Mouse (Mus musculus): Measurements from ENCODE around the gene Cacna2d4. TPM values are rescaled to one million over a fixed set of nuclear protein-coding genes. Genes with fewer than 3 reads are reported as not detected.

Cacna2d4 gene
- polyA plus RNA-seq, 1 experiment from 2014 or later, result 1.2 TPM

- Histone ChIP-seq H3K4me1 (ENCODE audit: control insufficient read depth, insufficient read depth, low read depth, low read length) (peaks cover 22% of the 10 kb centered on the region), H3K4me2 (ENCODE audit: low read length) (no peak overlapping the region), H3K27me3 (replicated peaks; ENCODE audit: control insufficient read depth, insufficient read depth, low read length) (no peaks in the 10 kb centered on the region), H3K9me3 (ENCODE audit: control insufficient read depth, low read length) (no peaks in the 10 kb centered on the region), H3K4me3 (ENCODE audit: low read length) (no peak overlapping the region), H3K9ac (ENCODE audit: low read depth, low read length) (no peak overlapping the region), H3K27ac (ENCODE audit: low read depth, low read length) (peak overlapping the region; percentile 67; the same call in 1 of the 2 replicates), H3K36me3 (ENCODE audit: control insufficient read depth, insufficient read depth, low read length) (0 out of 2 replicates have a peak, but pooled peaks cover 3% of the 10 kb centered on the region)
- 74% methylated on average over 3 of the region's 3 CpGs for WGBS
- peak; percentile 22; the same call in 1 of the 2 replicates for ATAC-seq
Measured at GRCm38 (mm10) chr6:119313096-119313495, 76.8 kb downstream of the Cacna2d4 start.

DNA sequence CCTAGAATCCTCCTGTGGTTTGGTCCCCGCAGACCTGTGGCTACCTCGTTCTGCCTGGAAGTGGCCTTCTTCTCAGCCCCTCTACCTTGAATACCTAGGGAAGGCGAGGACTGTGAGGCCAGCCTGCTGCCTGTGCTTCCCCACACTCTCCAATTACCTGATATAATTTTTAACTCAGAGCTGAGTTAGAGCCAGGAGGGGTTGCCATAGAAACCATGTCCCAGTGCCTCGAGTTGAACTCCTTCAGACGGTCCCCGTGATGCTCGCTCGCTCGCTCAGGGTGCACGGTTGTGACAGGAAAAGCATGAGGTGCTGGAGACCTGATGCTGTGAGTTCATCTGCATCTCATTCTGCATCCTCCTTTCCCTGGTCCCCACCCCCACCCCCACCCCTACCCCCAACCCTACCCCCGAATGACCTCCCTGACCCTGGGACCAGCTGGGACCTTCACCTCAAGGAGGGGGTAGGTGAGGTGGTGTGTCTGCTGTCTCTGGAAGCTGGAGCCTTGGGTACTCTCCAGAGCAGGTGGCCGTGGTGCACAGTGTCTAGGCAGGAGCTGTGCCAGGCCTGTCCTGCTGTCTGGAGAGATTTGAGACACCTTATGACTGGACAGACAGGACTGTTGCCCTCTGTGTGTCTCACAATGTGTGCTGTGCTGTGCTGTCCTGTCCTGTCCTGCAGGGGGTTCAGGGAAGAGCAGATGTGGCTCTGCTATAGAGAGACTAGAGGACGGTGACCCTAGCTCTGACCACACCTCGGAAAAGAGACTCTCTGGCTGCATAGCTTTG lies 77.5 kb downstream of the Cacna2d4 start:
- no peaks in the 10 kb centered on the region for H3K9me3 ChIP-seq (ENCODE audit: control insufficient read depth, low read length)
- H3K27me3 ChIP-seq (replicated peaks; ENCODE audit: control insufficient read depth, insufficient read depth, low read length), result no peaks in the 10 kb centered on the region
- peak; percentile 79 for ATAC-seq
- 0 out of 2 replicates have a peak, but pooled peaks cover 3% of the 10 kb centered on the region for H3K36me3 ChIP-seq (ENCODE audit: control insufficient read depth, insufficient read depth, low read length)
- H3K27ac ChIP-seq (ENCODE audit: low read depth, low read length), result peak overlapping the region; percentile 67; the same call in 1 of the 2 replicates
- no peak overlapping the region for H3K4me2 ChIP-seq (ENCODE audit: low read length)
- H3K4me1 ChIP-seq (ENCODE audit: control insufficient read depth, insufficient read depth, low read depth, low read length), result peaks cover 22% of the 10 kb centered on the region
- 40% methylated on average over 14 of the region's 14 CpGs for WGBS
- no peak overlapping the region for H3K4me3 ChIP-seq (ENCODE audit: low read length)
- 0 out of 2 replicates have a peak overlapping the region, but pooled peaks have one; percentile 10 for H3K9ac ChIP-seq (ENCODE audit: low read depth, low read length)

GRCm38 (mm10) chr6:119314751-119315476 lies 78.6 kb downstream of the Cacna2d4 start:
- no peak for ATAC-seq
- Histone ChIP-seq H3K9me3 (ENCODE audit: control insufficient read depth, low read length) (no peaks in the 10 kb centered on the region), H3K9ac (ENCODE audit: low read depth, low read length) (peak overlapping the region; percentile 4; the same call in 1 of the 2 replicates), H3K4me2 (ENCODE audit: low read length) (no peak overlapping the region), H3K4me3 (ENCODE audit: low read length) (no peak overlapping the region), H3K4me1 (ENCODE audit: control insufficient read depth, insufficient read depth, low read depth, low read length) (peaks cover 22% of the 10 kb centered on the region), H3K36me3 (ENCODE audit: control insufficient read depth, insufficient read depth, low read length) (0 out of 2 replicates have a peak, but pooled peaks cover 3% of the 10 kb centered on the region), H3K27ac (ENCODE audit: low read depth, low read length) (no peak overlapping the region), H3K27me3 (replicated peaks; ENCODE audit: control insufficient read depth, insufficient read depth, low read length) (no peaks in the 10 kb centered on the region)
- 54% methylated on average over 7 of the region's 7 CpGs for WGBS

- no peak overlapping the region for H3K9ac ChIP-seq (ENCODE audit: low read depth, low read length)
- peak; percentile 84 for ATAC-seq
- H3K9me3 ChIP-seq (ENCODE audit: control insufficient read depth, low read length), result no peaks in the 10 kb centered on the region
- 0 out of 2 replicates have a peak, but pooled peaks cover 3% of the 10 kb centered on the region for H3K36me3 ChIP-seq (ENCODE audit: control insufficient read depth, insufficient read depth, low read length)
- H3K4me3 ChIP-seq (ENCODE audit: low read length), result no peak overlapping the region
- H3K27me3 ChIP-seq (replicated peaks; ENCODE audit: control insufficient read depth, insufficient read depth, low read length), result no peaks in the 10 kb centered on the region; the same call in 1 of the 2 replicates
- no peak overlapping the region for H3K4me2 ChIP-seq (ENCODE audit: low read length)
- 30% methylated on average over 9 of the region's 9 CpGs for WGBS
- H3K27ac ChIP-seq (ENCODE audit: low read depth, low read length), result no peak overlapping the region
- peaks cover 15% of the 10 kb centered on the region for H3K4me1 ChIP-seq (ENCODE audit: control insufficient read depth, insufficient read depth, low read depth, low read length)
Measured at GRCm38 (mm10) chr6:119318732-119319131, 82.4 kb downstream of the Cacna2d4 start.

GRCm38 (mm10) chr6:119319358-119319757 lies 83.0 kb downstream of the Cacna2d4 start:
- Histone ChIP-seq H3K9ac (ENCODE audit: low read depth, low read length) (no peak overlapping the region), H3K27me3 (replicated peaks; ENCODE audit: control insufficient read depth, insufficient read depth, low read length) (no peaks in the 10 kb centered on the region; the same call in 1 of the 2 replicates), H3K4me1 (ENCODE audit: control insufficient read depth, insufficient read depth, low read depth, low read length) (peaks cover 8% of the 10 kb centered on the region), H3K4me3 (ENCODE audit: low read length) (no peak overlapping the region), H3K27ac (ENCODE audit: low read depth, low read length) (no peak overlapping the region), H3K36me3 (ENCODE audit: control insufficient read depth, insufficient read depth, low read length) (0 out of 2 replicates have a peak, but pooled peaks cover 3% of the 10 kb centered on the region), H3K4me2 (ENCODE audit: low read length) (no peak overlapping the region), H3K9me3 (ENCODE audit: control insufficient read depth, low read length) (no peaks in the 10 kb centered on the region)
- WGBS, result 78% methylated on average over 2 of the region's 2 CpGs
- no peak for ATAC-seq

- no peak for ATAC-seq
- Histone ChIP-seq H3K4me3 (ENCODE audit: low read length) (no peak overlapping the region), H3K4me1 (ENCODE audit: control insufficient read depth, insufficient read depth, low read depth, low read length) (no peaks in the 10 kb centered on the region), H3K9ac (ENCODE audit: low read depth, low read length) (no peak overlapping the region), H3K27me3 (replicated peaks; ENCODE audit: control insufficient read depth, insufficient read depth, low read length) (no peaks in the 10 kb centered on the region; the same call in 1 of the 2 replicates), H3K4me2 (ENCODE audit: low read length) (no peak overlapping the region), H3K27ac (ENCODE audit: low read depth, low read length) (no peak overlapping the region), H3K36me3 (ENCODE audit: control insufficient read depth, insufficient read depth, low read length) (0 out of 2 replicates have a peak, but pooled peaks cover 3% of the 10 kb centered on the region), H3K9me3 (ENCODE audit: control insufficient read depth, low read length) (no peaks in the 10 kb centered on the region)
- 49% methylated on average over 16 of the region's 16 CpGs for WGBS
Measured at GRCm38 (mm10) chr6:119320481-119320880, 84.2 kb downstream of the Cacna2d4 start.

DNA sequence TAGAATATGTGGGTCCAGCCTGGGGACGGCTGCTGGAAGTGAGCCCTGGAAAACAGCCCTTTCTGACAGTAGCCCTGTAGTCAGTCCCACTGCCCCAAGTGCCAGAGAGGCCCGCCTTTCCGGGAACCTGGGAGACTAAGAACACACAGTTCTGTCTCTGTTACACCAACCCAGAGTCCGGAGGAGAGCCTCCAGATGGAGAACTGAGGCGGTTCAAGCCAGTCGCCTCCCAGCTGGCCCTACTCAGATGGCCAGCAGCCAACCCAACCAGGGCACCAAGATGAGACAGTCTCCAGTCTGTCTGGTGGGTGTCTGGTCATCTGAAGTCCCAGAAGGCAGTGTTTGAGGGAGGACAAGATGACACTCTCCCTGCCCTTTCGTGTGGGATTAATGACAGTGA lies 85.4 kb downstream of the Cacna2d4 start:
- no peak overlapping the region for H3K4me3 ChIP-seq (ENCODE audit: low read length)
- H3K36me3 ChIP-seq (ENCODE audit: control insufficient read depth, insufficient read depth, low read length), result 0 out of 2 replicates have a peak, but pooled peaks cover 2% of the 10 kb centered on the region
- peak; percentile 50; the same call in 1 of the 2 replicates for ATAC-seq
- H3K4me2 ChIP-seq (ENCODE audit: low read length), result no peak overlapping the region
- WGBS, result 69% methylated on average over 7 of the region's 7 CpGs
- no peak overlapping the region for H3K27ac ChIP-seq (ENCODE audit: low read depth, low read length)
- H3K4me1 ChIP-seq (ENCODE audit: control insufficient read depth, insufficient read depth, low read depth, low read length), result peaks cover 10% of the 10 kb centered on the region; the same call in 1 of the 2 replicates
- no peaks in the 10 kb centered on the region for H3K9me3 ChIP-seq (ENCODE audit: control insufficient read depth, low read length)
- H3K9ac ChIP-seq (ENCODE audit: low read depth, low read length), result no peak overlapping the region
- no peaks in the 10 kb centered on the region; the same call in 1 of the 2 replicates for H3K27me3 ChIP-seq (replicated peaks; ENCODE audit: control insufficient read depth, insufficient read depth, low read length)

DNA sequence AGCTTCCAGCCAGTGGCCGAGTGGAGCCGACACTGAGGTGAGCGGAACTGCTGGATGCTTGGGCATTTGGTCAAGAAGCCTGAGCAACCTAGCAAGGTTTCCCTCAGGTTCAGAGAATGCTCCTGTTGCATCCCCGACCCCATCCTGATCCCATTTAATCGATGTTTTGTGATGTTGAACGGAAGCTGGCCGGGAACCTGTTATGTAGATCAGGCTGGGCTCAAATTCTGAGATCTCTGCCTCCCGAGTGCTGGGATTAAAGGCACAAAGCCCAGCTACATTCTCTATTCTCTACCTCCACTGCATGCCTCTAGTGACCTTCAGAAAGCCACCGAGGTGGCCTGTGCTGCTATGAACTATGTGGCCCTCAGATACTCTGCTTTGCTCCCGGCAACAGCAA lies 88.5 kb downstream of the Cacna2d4 start:
- no peak overlapping the region for H3K4me3 ChIP-seq (ENCODE audit: low read length)
- H3K9me3 ChIP-seq (ENCODE audit: control insufficient read depth, low read length), result no peaks in the 10 kb centered on the region
- H3K27me3 ChIP-seq (replicated peaks; ENCODE audit: control insufficient read depth, insufficient read depth, low read length), result no peaks in the 10 kb centered on the region; the same call in 1 of the 2 replicates
- no peak overlapping the region for H3K4me2 ChIP-seq (ENCODE audit: low read length)
- no peaks in the 10 kb centered on the region for H3K36me3 ChIP-seq (ENCODE audit: control insufficient read depth, insufficient read depth, low read length)
- 49% methylated on average over 10 of the region's 10 CpGs for WGBS
- no peak overlapping the region for H3K9ac ChIP-seq (ENCODE audit: low read depth, low read length)
- no peak overlapping the region for H3K27ac ChIP-seq (ENCODE audit: low read depth, low read length)
- no peak for ATAC-seq
- H3K4me1 ChIP-seq (ENCODE audit: control insufficient read depth, insufficient read depth, low read depth, low read length), result peaks cover 35% of the 10 kb centered on the region

GRCm38 (mm10) chr6:119325978-119326377 lies 89.7 kb downstream of the Cacna2d4 start:
- no peak overlapping the region for H3K27ac ChIP-seq (ENCODE audit: low read depth, low read length)
- no peak overlapping the region for H3K4me3 ChIP-seq (ENCODE audit: low read length)
- peaks cover 41% of the 10 kb centered on the region for H3K4me1 ChIP-seq (ENCODE audit: control insufficient read depth, insufficient read depth, low read depth, low read length)
- no peaks in the 10 kb centered on the region for H3K9me3 ChIP-seq (ENCODE audit: control insufficient read depth, low read length)
- WGBS, result 70% methylated on average over 6 of the region's 6 CpGs
- H3K9ac ChIP-seq (ENCODE audit: low read depth, low read length), result peak overlapping the region; percentile 22; the same call in 1 of the 2 replicates
- H3K27me3 ChIP-seq (replicated peaks; ENCODE audit: control insufficient read depth, insufficient read depth, low read length), result no peaks in the 10 kb centered on the region; the same call in 1 of the 2 replicates
- no peak overlapping the region for H3K4me2 ChIP-seq (ENCODE audit: low read length)
- H3K36me3 ChIP-seq (ENCODE audit: control insufficient read depth, insufficient read depth, low read length), result no peaks in the 10 kb centered on the region
- ATAC-seq, result no peak

All from hindbrain, embryonic 16.5 days (tissue).